Mouse (Mus musculus): ENCODE results near the gene Lrriq4.

GRCm38 (mm10) chr3:30633681-30634080, 10.6 kb upstream of the Lrriq4 start:
- TF ChIP-seq CTCF (IDR thresholded peaks at IDR 0.05; ENCODE audit: borderline replicate concordance, extremely low read depth, insufficient read depth, insufficient read length) (peak; percentile 18; the same call in 1 of the 2 replicates), POLR2A (IDR thresholded peaks at IDR 0.05; ENCODE audit: borderline replicate concordance, extremely low read depth, insufficient read depth, insufficient read length, poor library complexity, severe bottlenecking) (no peak)

All from brain, embryonic 14.5 days (tissue).